Mouse (Mus musculus) monocyte, adult 2 months (primary cell): ENCODE data around the gene Pitpnm2.

ENCODE experiments used
- DNase-seq, 2 experiments: peaks; one replicate each; pipeline ENCODE4 v3.0.0; 2022; ENCODE audit warnings: low spot score in 2 of 2, low read depth in 1 of 2

The Pitpnm2 gene

DNA sequence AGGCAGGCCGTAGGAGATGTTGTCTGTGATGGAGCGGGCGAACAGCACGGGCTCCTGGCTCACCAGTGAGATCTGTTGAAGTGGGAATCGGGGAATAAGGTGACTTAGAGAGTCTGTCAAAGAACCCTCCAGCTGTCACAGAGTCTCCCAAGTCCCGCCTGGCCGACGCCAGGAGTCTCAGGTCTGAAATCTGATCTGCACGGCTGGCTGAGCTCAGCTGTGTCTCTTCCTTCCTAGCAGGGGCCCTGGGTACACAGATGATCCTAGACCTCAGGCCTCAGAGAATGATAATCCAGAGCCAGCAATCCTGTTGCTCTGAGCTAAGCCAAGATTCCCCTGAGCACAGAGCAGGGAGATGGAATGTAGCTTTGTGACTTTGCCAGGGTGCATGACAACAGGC lies 175.9 kb downstream of the Pitpnm2 start:
- no peak for DNase-seq

- DNase-seq: no peak
Measured at GRCm38 (mm10) chr5:124069657-124070056, 179.9 kb downstream of the Pitpnm2 start.
